Comparison of ENCODE assay signal across 12 mouse cellular contexts in the genomic region with DNA sequence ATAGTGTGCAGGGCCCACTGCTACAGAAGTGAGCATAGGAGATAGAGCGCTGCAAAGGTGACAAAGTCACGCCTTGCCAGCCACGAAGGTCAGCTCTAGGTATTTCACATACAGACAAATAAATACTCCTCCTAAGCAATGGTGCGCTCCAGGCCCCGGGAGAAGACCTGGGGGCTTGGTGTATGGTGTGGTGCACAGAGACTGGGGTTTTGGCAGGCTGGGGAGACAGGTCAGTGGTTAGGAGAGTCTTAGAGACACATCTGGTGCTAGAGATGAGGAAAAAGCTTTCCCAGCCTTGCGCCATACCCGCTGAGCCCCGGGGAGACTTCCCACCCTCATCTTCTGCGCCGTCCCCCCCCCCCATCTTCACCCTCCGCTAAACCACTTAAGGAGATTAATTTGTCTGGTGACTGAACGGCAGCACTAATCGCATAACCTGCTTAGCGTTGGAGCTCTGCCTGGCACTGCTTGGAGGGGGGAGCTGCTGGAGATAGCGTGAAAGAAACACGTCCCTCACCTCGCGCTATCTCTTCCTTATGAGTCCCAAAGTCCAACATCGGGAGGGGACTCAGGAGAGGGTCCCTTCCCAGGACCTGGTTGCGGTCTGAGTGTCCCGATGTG. TPM values are rescaled to one million over a fixed set of nuclear protein-coding genes. Genes with fewer than 3 reads are reported as not detected.
DNase-seq lines count a peak whose midpoint lies in the region; ATAC-seq and TF ChIP-seq lines count a peak whose summit lies in the region.
"Had no signal": no experiment of that assay in that cellular context is flagged by ENCODE, and none has a peak within 500 bp of the region (broad histone marks: within the 10 kb centered on the region; RNA-seq: fewer than 3 reads in every experiment).

No protein-coding gene starts in this region.

- no peak overlapping the region for H3K27ac ChIP-seq in heart, postnatal 0 days (ENCODE audit: low read depth)
- peak overlapping the region; percentile 56; the same call in 1 of the 2 replicates for H3K27ac ChIP-seq in forebrain, embryonic 12.5 days
- peak overlapping the region; percentile 41; the same call in 1 of the 2 replicates for H3K27ac ChIP-seq in hindbrain, postnatal 0 days
- peak overlapping the region; percentile 52; the same call in 1 of the 2 replicates for H3K27ac ChIP-seq in neural tube, embryonic 14.5 days (ENCODE audit: low read depth, low read length)
- H3K27ac ChIP-seq: left cerebral cortex, adult 2 months; lung, embryonic 15.5 days had no signal

- DNase-seq in heart, postnatal 0 days (ENCODE audit: low spot score) = no peak
- DNase-seq in heart, postnatal 25 days (ENCODE audit: low spot score) = no peak
- DNase-seq in hindbrain, postnatal 0 days (ENCODE audit: low spot score) = peak; percentile 67
- no peak for DNase-seq in lung, postnatal 14 days
- DNase-seq in cerebellum, adult 11 months = no peak
- no peak for DNase-seq in lung, adult 2 months

- TF ChIP-seq CTCF in heart, postnatal 0 days (IDR thresholded peaks at IDR 0.05; ENCODE audit: low read depth) = no peak
- TF ChIP-seq CTCF in hindbrain, postnatal 0 days (IDR thresholded peaks at IDR 0.05; ENCODE audit: low read depth) = no peak
- TF ChIP-seq CTCF in lung, adult 2 months (IDR thresholded peaks at IDR 0.05; ENCODE audit: insufficient read depth, low read length) = no peak

- H3K27me3 ChIP-seq in heart, postnatal 0 days (ENCODE audit: control insufficient read depth, insufficient read depth, low read length) = 0 out of 2 replicates have a peak, but pooled peaks cover 5% of the 10 kb centered on the region
- H3K27me3 ChIP-seq in forebrain, embryonic 12.5 days = 0 out of 2 replicates have a peak, but pooled peaks cover 9% of the 10 kb centered on the region
- H3K27me3 ChIP-seq in hindbrain, postnatal 0 days (ENCODE audit: insufficient read depth, low read length) = no peaks in the 10 kb centered on the region
- no peaks in the 10 kb centered on the region for H3K27me3 ChIP-seq in neural tube, embryonic 14.5 days (ENCODE audit: control insufficient read depth, insufficient read depth, low read length)
- H3K27me3 ChIP-seq: lung, embryonic 15.5 days had no signal

- no peak for TF ChIP-seq POLR2A in lung, adult 2 months (IDR thresholded peaks at IDR 0.05; ENCODE audit: borderline replicate concordance, extremely low read depth, low read depth, low read length)

- 24% methylated on average over 19 of the region's 21 CpGs for WGBS in heart, postnatal 0 days
- 18% methylated on average over 20 of the region's 21 CpGs for WGBS in forebrain, embryonic 12.5 days
- WGBS in hindbrain, postnatal 0 days = 31% methylated on average over 21 of the region's 21 CpGs
- 34% methylated on average over 21 of the region's 21 CpGs for WGBS in neural tube, embryonic 14.5 days
- WGBS in lung, adult 2 months = 44% methylated on average over 21 of the region's 21 CpGs

- TF ChIP-seq EP300 in heart, postnatal 0 days (IDR thresholded peaks at IDR 0.05; ENCODE audit: low read depth) = no peak

- H3K4me3 ChIP-seq in heart, postnatal 0 days (ENCODE audit: low read depth, low read length) = peak overlapping the region; percentile 11; the same call in 1 of the 2 replicates
- H3K4me3 ChIP-seq in forebrain, embryonic 12.5 days (replicated peaks) = no peak overlapping the region
- no peak overlapping the region for H3K4me3 ChIP-seq in hindbrain, postnatal 0 days (ENCODE audit: low read length)
- no peak overlapping the region for H3K4me3 ChIP-seq in neural tube, embryonic 14.5 days (ENCODE audit: low read depth, low read length)
- no peak overlapping the region for H3K4me3 ChIP-seq in lung, adult 2 months (replicated peaks; ENCODE audit: extremely low read depth, low read depth, low read length)
- H3K4me3 ChIP-seq: left cerebral cortex, adult 2 months; lung, embryonic 15.5 days had no signal

- peaks cover 9% of the 10 kb centered on the region; the same call in 1 of the 2 replicates for H3K4me1 ChIP-seq in heart, postnatal 0 days (ENCODE audit: control insufficient read depth, insufficient read depth)
- peaks cover 39% of the 10 kb centered on the region for H3K4me1 ChIP-seq in forebrain, embryonic 12.5 days
- peaks cover 9% of the 10 kb centered on the region for H3K4me1 ChIP-seq in hindbrain, postnatal 0 days (ENCODE audit: insufficient read depth, low read length)
- peaks cover 11% of the 10 kb centered on the region for H3K4me1 ChIP-seq in neural tube, embryonic 14.5 days (ENCODE audit: control insufficient read depth, insufficient read depth, low read length)
- H3K4me1 ChIP-seq in lung, adult 2 months (ENCODE audit: control insufficient read depth, insufficient read depth, low read length) = no peaks in the 10 kb centered on the region
- H3K4me1 ChIP-seq: lung, embryonic 15.5 days had no signal

- intact Hi-C loops in heart, postnatal 25 days (cut with DNase I) = no loop called here

- no peak overlapping the region for H3K9ac ChIP-seq in heart, postnatal 0 days (replicated peaks; ENCODE audit: low read depth, low read length)
- H3K9ac ChIP-seq in forebrain, embryonic 12.5 days = peak overlapping the region; percentile 25; the same call in 1 of the 2 replicates
- no peak overlapping the region for H3K9ac ChIP-seq in hindbrain, postnatal 0 days (replicated peaks; ENCODE audit: low read length)
- no peak overlapping the region for H3K9ac ChIP-seq in neural tube, embryonic 14.5 days (replicated peaks; ENCODE audit: low read depth, low read length)
- H3K9ac ChIP-seq: lung, embryonic 15.5 days had no signal

- no peaks in the 10 kb centered on the region for H3K36me3 ChIP-seq in heart, postnatal 0 days (replicated peaks; ENCODE audit: control insufficient read depth, insufficient read depth, low read length)
- H3K36me3 ChIP-seq in forebrain, embryonic 12.5 days (replicated peaks) = peaks cover 8% of the 10 kb centered on the region; the same call in 1 of the 2 replicates
- peaks cover 8% of the 10 kb centered on the region for H3K36me3 ChIP-seq in hindbrain, postnatal 0 days (ENCODE audit: insufficient read depth, low read length)
- H3K36me3 ChIP-seq in neural tube, embryonic 14.5 days (ENCODE audit: control insufficient read depth, insufficient read depth, low read length) = no peaks in the 10 kb centered on the region

- H3K9me3 ChIP-seq in heart, postnatal 0 days (replicated peaks; ENCODE audit: control insufficient read depth, low read length) = no peaks in the 10 kb centered on the region
- no peaks in the 10 kb centered on the region for H3K9me3 ChIP-seq in forebrain, embryonic 12.5 days
- H3K9me3 ChIP-seq in hindbrain, postnatal 0 days (ENCODE audit: low read length) = no peaks in the 10 kb centered on the region
- no peaks in the 10 kb centered on the region for H3K9me3 ChIP-seq in neural tube, embryonic 14.5 days (ENCODE audit: control insufficient read depth, low read length)
- H3K9me3 ChIP-seq: lung, embryonic 15.5 days had no signal

- ATAC-seq in heart, postnatal 0 days (ENCODE audit: insufficient read depth, low read depth) = no peak
- ATAC-seq in forebrain, embryonic 12.5 days (ENCODE audit: low FRiP score) = peak; percentile 31; the same call in 1 of the 2 replicates
- ATAC-seq in hindbrain, postnatal 0 days = peak; percentile 41; the same call in 1 of the 2 replicates
- ATAC-seq in neural tube, embryonic 14.5 days (ENCODE audit: low read depth) = peak; percentile 39; the same call in 1 of the 2 replicates
- ATAC-seq: activated CD4-positive, CD25-positive, alpha-beta regulatory T cell, adult 4 months; inflammation-experienced regulatory T-cells, adult 6 months had no signal

- H3K4me2 ChIP-seq in heart, postnatal 0 days (ENCODE audit: low read depth, low read length) = peak overlapping the region; percentile 48
- peak overlapping the region; percentile 38 for H3K4me2 ChIP-seq in forebrain, embryonic 12.5 days
- H3K4me2 ChIP-seq in hindbrain, postnatal 0 days (ENCODE audit: low read depth, low read length) = peak overlapping the region; percentile 43
- peak overlapping the region; percentile 33 for H3K4me2 ChIP-seq in neural tube, embryonic 14.5 days (ENCODE audit: low read depth, low read length)
- H3K4me2 ChIP-seq: lung, embryonic 15.5 days had no signal

RNA-seq across cellular contexts. Expression of a gene that starts 39.4 kb away (rescaled TPM):
- total RNA-seq in heart, postnatal 0 days (2014; rRNA removed; ENCODE audit: low replicate concordance) = 16.9 and 22.7 TPM in 2 replicates
- polyA plus RNA-seq in heart, postnatal 0 days (2015; fragmentation: Nextera tagmentation; extraction: Ambion mirVana) = 38.0 and 38.7 TPM in 2 replicates
- total RNA-seq in heart, postnatal 25 days (2021) = 10 to 100 TPM; 36.8 to 38.4 TPM
- polyA plus RNA-seq in forebrain, embryonic 12.5 days (2016; fragmentation: Nextera tagmentation; extraction: Ambion mirVana) = 83.7 and 85.6 TPM in 2 replicates
- total RNA-seq in hindbrain, postnatal 0 days (2014; rRNA removed) = 27.4 and 30.0 TPM in 2 replicates
- 56.6 and 58.7 TPM in 2 replicates for polyA plus RNA-seq in hindbrain, postnatal 0 days (2015; fragmentation: Nextera tagmentation; extraction: Ambion mirVana)
- 74.4 and 77.8 TPM in 2 replicates for polyA plus RNA-seq in neural tube, embryonic 14.5 days (2014; fragmentation: Nextera tagmentation; extraction: Ambion mirVana)
- 6.2 and 12.3 TPM in 2 replicates for polyA plus RNA-seq in lung, adult 2 months (2012; rRNA removed)
